Comparison of ENCODE assay signal across 18 mouse cellular contexts in the genomic region with DNA sequence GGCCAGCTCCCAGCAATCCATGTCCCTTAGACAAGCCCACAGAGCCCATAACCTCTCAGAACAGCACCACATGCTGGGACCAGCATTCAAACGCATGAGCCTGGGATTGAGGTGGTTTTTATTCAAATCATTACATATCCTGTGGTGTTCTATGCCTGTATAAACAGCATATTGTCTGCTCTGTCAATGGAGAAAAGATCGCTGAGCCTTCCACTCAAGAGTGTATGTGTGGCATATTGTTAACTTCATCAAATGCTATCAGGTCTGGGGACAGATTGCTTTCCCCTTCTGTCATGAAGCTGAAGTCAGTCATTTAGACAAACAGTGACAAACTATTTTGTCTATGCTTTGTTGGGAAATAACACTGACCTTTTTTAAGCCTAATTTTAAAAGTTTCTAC.
"Had no signal": no experiment of that assay in that cellular context is flagged by ENCODE, and none has a peak within 500 bp of the region (broad histone marks: within the 10 kb centered on the region; RNA-seq: fewer than 3 reads in every experiment).

No protein-coding gene starts in this region.

- H3K9ac ChIP-seq: lung, embryonic 14.5 days; midbrain, embryonic 12.5 days; neural tube, embryonic 13.5 days; neural tube, embryonic 15.5 days had no signal

- DNase-seq: lung, adult 18-20 months; lung, embryonic 14.5 days; lung, postnatal 10 days; lung, postnatal 4 days; midbrain, embryonic 14.5 days; retina, postnatal 1 day; right cerebral cortex, adult 18-20 months; right cerebral cortex, postnatal 25 days; right cerebral cortex, postnatal 4 days; spleen, adult 18-20 months; thymus, adult 18-20 months; thymus, postnatal 36 days had no signal

- H3K4me2 ChIP-seq: lung, embryonic 14.5 days; midbrain, embryonic 12.5 days; neural tube, embryonic 13.5 days; neural tube, embryonic 15.5 days had no signal

- H3K4me1 ChIP-seq: midbrain, embryonic 12.5 days had no signal

- H3K36me3 ChIP-seq: midbrain, embryonic 10.5 days; midbrain, embryonic 12.5 days; neural tube, embryonic 13.5 days; neural tube, embryonic 15.5 days had no signal

- H3K27me3 ChIP-seq: midbrain, embryonic 12.5 days; neural tube, embryonic 13.5 days; neural tube, embryonic 15.5 days had no signal

- H3K4me3 ChIP-seq: midbrain, embryonic 10.5 days; midbrain, embryonic 12.5 days; myocyte; neural tube, embryonic 13.5 days; neural tube, embryonic 15.5 days had no signal

- H3K27ac ChIP-seq: midbrain, embryonic 10.5 days; midbrain, embryonic 12.5 days; neural tube, embryonic 13.5 days; neural tube, embryonic 15.5 days had no signal

- ATAC-seq: midbrain, embryonic 16.5 days had no signal

- H3K9me3 ChIP-seq: midbrain, embryonic 10.5 days; midbrain, embryonic 12.5 days; neural tube, embryonic 13.5 days; neural tube, embryonic 15.5 days had no signal
